Mouse (Mus musculus): ENCODE results near the gene Pdx1. TPM values are rescaled to one million over a fixed set of nuclear protein-coding genes. Genes with fewer than 3 reads are reported as not detected.
A peak's percentile ranks its signal among the peaks of the same experiment; 100 is the strongest.

Pdx1 gene
- polyA plus RNA-seq, 1 experiment from 2014 or later = not detected

- H3K36me3 ChIP-seq = no peaks in the 10 kb centered on the region
- no peak for ATAC-seq (ENCODE audit: insufficient number of reproducible peaks, low FRiP score)
- no peak overlapping the region for H3K27ac ChIP-seq (ENCODE audit: poor library complexity, severe bottlenecking)
- no peaks in the 10 kb centered on the region for H3K9me3 ChIP-seq (replicated peaks)
- H3K4me3 ChIP-seq = no peak overlapping the region
- WGBS = 8% methylated on average over 6 of the region's 6 CpGs
- H3K27me3 ChIP-seq (replicated peaks) = peaks cover 91% of the 10 kb centered on the region
- H3K4me2 ChIP-seq = no peak overlapping the region
- H3K9ac ChIP-seq = no peak overlapping the region
- peaks cover 12% of the 10 kb centered on the region for H3K4me1 ChIP-seq (replicated peaks)
These were observed 388 bp upstream of the Pdx1 start for GRCm38 (mm10) chr5:147269371-147269770.

DNA sequence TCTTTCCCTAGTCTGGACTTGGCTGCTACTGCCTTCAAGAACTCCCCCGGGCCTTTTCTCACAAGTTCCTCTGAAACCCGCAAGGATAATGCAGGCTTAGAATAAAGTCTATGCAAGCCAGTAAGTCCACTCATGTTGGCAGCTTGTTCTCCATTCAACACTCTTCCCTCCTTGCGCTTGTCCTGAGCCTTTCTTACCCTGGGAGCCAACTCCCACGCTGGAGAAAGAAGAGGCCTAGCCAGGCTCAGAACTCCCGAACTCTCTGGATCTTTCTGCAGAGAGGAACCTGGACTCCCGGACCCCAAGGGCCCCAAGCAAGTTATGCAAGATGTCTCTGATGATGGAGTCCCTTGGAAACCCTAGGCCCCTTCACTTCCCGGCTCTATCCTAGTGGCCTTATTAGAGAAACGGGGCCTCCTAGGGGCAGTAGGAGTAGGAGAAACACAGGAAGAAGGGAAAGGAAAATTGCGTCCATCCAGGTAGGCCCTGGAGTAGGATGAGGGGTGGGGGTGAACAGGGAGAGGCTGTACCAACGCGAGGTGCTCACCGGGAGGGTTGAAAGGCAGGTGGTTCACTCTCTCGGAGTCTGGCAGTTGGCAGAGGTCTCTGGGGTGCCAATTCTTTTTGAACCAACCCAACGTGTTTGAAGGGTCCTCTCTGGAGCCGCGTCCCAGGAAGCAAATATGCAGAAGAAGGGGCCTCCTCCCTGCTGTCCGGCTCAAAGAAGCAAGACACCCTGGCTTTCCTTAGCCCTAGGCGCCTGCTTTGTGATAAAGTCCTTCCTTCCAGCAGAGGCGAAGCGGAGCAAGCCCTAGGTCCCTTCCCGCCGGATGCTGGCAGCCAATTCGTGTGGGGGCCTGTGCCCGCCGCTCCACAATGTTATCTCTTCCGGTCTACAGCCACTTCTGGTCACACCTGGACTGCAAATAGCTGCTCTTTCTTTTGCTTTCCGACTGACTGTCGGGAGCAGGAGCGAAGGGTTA is 1.2 kb downstream of the Pdx1 start:
- WGBS = 1% methylated on average over 29 of the region's 29 CpGs
- no peaks in the 10 kb centered on the region for H3K9me3 ChIP-seq (replicated peaks)
- ATAC-seq (ENCODE audit: insufficient number of reproducible peaks, low FRiP score) = no peak

DNA sequence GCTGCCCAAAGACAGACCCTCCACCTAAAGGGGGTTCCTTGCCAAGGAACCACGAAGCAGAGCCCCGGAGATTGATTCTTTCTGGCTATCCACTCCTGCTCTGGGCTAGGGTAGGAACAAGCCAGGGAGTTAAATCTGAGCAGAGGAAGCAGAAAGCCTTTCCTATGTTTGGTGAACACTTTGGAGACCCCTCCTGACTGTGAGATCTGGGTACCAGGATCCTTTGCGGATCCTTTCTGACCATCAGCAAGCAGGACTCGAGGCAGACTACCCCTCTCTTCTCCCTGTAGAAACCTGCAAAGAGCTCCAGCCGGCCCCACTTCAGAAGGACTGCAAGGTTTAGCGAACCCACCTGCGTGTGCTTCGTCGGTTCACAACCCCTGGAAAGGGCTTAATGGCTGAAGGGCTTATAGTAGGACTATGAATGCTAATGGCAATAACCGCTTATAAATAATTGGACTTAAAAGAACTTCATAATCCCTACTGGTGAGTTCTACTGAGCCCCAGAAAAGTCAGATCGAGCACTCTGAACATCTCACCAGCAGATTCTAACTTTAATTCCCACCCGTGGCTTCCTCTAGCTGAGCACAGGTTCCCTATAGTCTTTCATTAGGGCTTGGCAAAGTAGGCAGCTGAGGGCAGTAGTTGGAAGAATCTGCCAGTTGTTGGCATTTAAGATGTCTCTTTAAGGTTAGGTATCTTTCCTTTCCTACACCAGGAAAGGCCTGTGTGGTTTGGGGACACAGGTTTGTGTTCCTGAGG is 2.5 kb downstream of the Pdx1 start:
- peaks cover 16% of the 10 kb centered on the region for H3K4me1 ChIP-seq (replicated peaks)
- 7% methylated on average over 12 of the region's 12 CpGs for WGBS
- peaks cover 94% of the 10 kb centered on the region for H3K27me3 ChIP-seq (replicated peaks)
- ATAC-seq (ENCODE audit: insufficient number of reproducible peaks, low FRiP score) = no peak
- no peak overlapping the region for H3K9ac ChIP-seq
- no peaks in the 10 kb centered on the region for H3K36me3 ChIP-seq
- no peaks in the 10 kb centered on the region for H3K9me3 ChIP-seq (replicated peaks)
- no peak overlapping the region for H3K4me3 ChIP-seq
- H3K4me2 ChIP-seq = no peak overlapping the region
- H3K27ac ChIP-seq (ENCODE audit: poor library complexity, severe bottlenecking) = no peak overlapping the region

More for the DNA sequence above, 1.2 kb downstream of the Pdx1 start:
- peaks cover 15% of the 10 kb centered on the region for H3K4me1 ChIP-seq (replicated peaks)
- H3K36me3 ChIP-seq = no peaks in the 10 kb centered on the region
- peak overlapping the region; percentile 50 for H3K4me2 ChIP-seq
- H3K4me3 ChIP-seq = peak overlapping the region; percentile 22; the same call in 1 of the 2 replicates
- peaks cover 94% of the 10 kb centered on the region for H3K27me3 ChIP-seq (replicated peaks)
- no peak overlapping the region for H3K9ac ChIP-seq
- H3K27ac ChIP-seq (ENCODE audit: poor library complexity, severe bottlenecking) = no peak overlapping the region

GRCm38 (mm10) chr5:147272808-147273345 is 3.1 kb downstream of the Pdx1 start:
- Histone ChIP-seq H3K27ac (ENCODE audit: poor library complexity, severe bottlenecking) (no peak overlapping the region), H3K9ac (no peak overlapping the region), H3K4me1 (replicated peaks) (peaks cover 20% of the 10 kb centered on the region), H3K9me3 (replicated peaks) (no peaks in the 10 kb centered on the region), H3K4me2 (no peak overlapping the region), H3K4me3 (no peak overlapping the region), H3K36me3 (no peaks in the 10 kb centered on the region), H3K27me3 (replicated peaks) (peaks cover 94% of the 10 kb centered on the region)
- WGBS = 3% methylated on average over 10 of the region's 10 CpGs
- ATAC-seq (ENCODE audit: insufficient number of reproducible peaks, low FRiP score) = no peak

DNA sequence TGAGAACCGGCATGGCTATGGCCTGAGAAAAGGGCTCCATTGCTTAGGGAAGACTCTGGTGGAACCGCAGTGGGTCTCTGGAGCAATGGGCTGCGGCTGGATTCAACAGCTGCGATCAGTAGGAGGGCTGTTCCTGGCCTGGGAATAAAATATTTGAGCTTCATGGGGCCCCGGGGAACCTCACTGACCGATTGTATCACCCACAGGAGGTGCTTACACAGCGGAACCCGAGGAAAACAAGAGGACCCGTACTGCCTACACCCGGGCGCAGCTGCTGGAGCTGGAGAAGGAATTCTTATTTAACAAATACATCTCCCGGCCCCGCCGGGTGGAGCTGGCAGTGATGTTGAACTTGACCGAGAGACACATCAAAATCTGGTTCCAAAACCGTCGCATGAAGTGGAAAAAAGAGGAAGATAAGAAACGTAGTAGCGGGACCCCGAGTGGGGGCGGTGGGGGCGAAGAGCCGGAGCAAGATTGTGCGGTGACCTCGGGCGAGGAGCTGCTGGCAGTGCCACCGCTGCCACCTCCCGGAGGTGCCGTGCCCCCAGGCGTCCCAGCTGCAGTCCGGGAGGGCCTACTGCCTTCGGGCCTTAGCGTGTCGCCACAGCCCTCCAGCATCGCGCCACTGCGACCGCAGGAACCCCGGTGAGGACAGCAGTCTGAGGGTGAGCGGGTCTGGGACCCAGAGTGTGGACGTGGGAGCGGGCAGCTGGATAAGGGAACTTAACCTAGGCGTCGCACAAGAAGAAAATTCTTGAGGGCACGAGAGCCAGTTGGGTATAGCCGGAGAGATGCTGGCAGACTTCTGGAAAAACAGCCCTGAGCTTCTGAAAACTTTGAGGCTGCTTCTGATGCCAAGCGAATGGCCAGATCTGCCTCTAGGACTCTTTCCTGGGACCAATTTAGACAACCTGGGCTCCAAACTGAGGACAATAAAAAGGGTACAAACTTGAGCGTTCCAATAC is 4.7 kb downstream of the Pdx1 start:
- Histone ChIP-seq H3K36me3 (no peaks in the 10 kb centered on the region), H3K27ac (ENCODE audit: poor library complexity, severe bottlenecking) (no peak overlapping the region), H3K4me2 (no peak overlapping the region), H3K9me3 (replicated peaks) (no peaks in the 10 kb centered on the region), H3K4me1 (replicated peaks) (peaks cover 20% of the 10 kb centered on the region), H3K27me3 (replicated peaks) (peaks cover 94% of the 10 kb centered on the region), H3K4me3 (no peak overlapping the region), H3K9ac (no peak overlapping the region)
- WGBS = 1% methylated on average over 48 of the region's 48 CpGs
- ATAC-seq (ENCODE audit: insufficient number of reproducible peaks, low FRiP score) = no peak

- ATAC-seq (ENCODE audit: insufficient number of reproducible peaks, low FRiP score) = no peak
- 11% methylated on average over 3 of the region's 3 CpGs for WGBS
These were observed 6.0 kb downstream of the Pdx1 start for GRCm38 (mm10) chr5:147275761-147276160.

GRCm38 (mm10) chr5:147276701-147277546 is 7.2 kb downstream of the Pdx1 start:
- peaks cover 93% of the 10 kb centered on the region for H3K27me3 ChIP-seq (replicated peaks)
- H3K9ac ChIP-seq = no peak overlapping the region
- peaks cover 9% of the 10 kb centered on the region; the same call in 1 of the 2 replicates for H3K4me1 ChIP-seq (replicated peaks)
- no peaks in the 10 kb centered on the region for H3K36me3 ChIP-seq
- no peak overlapping the region for H3K27ac ChIP-seq (ENCODE audit: poor library complexity, severe bottlenecking)
- no peak overlapping the region for H3K4me2 ChIP-seq
- ATAC-seq (ENCODE audit: insufficient number of reproducible peaks, low FRiP score) = no peak
- H3K4me3 ChIP-seq = no peak overlapping the region
- WGBS = 3% methylated on average over 18 of the region's 18 CpGs
- H3K9me3 ChIP-seq (replicated peaks) = no peaks in the 10 kb centered on the region

More at GRCm38 (mm10) chr5:147275761-147276160, 6.0 kb downstream of the Pdx1 start:
- no peak overlapping the region for H3K4me3 ChIP-seq
- H3K27ac ChIP-seq (ENCODE audit: poor library complexity, severe bottlenecking) = no peak overlapping the region
- H3K27me3 ChIP-seq (replicated peaks) = peaks cover 94% of the 10 kb centered on the region
- H3K9ac ChIP-seq = no peak overlapping the region
- no peak overlapping the region for H3K4me2 ChIP-seq
- no peaks in the 10 kb centered on the region for H3K36me3 ChIP-seq
- H3K9me3 ChIP-seq (replicated peaks) = no peaks in the 10 kb centered on the region
- H3K4me1 ChIP-seq (replicated peaks) = peaks cover 13% of the 10 kb centered on the region; the same call in 1 of the 2 replicates

- ATAC-seq (ENCODE audit: insufficient number of reproducible peaks, low FRiP score) = no peak
- Histone ChIP-seq H3K27ac (ENCODE audit: poor library complexity, severe bottlenecking) (no peak overlapping the region), H3K9ac (no peak overlapping the region), H3K27me3 (replicated peaks) (peaks cover 87% of the 10 kb centered on the region), H3K4me2 (peak overlapping the region; percentile 19; the same call in 1 of the 2 replicates), H3K36me3 (no peaks in the 10 kb centered on the region), H3K9me3 (replicated peaks) (no peaks in the 10 kb centered on the region), H3K4me1 (replicated peaks) (peaks cover 9% of the 10 kb centered on the region; the same call in 1 of the 2 replicates), H3K4me3 (no peak overlapping the region)
- under 1% methylated on average over 13 of the region's 13 CpGs for WGBS
These were observed 7.8 kb downstream of the Pdx1 start for GRCm38 (mm10) chr5:147277547-147277925.

- H3K27me3 ChIP-seq (replicated peaks) = peaks cover 35% of the 10 kb centered on the region
These were observed 14.6 kb downstream of the Pdx1 start for GRCm38 (mm10) chr5:147284365-147284764.

More at GRCm38 (mm10) chr5:147284365-147284764, 14.6 kb downstream of the Pdx1 start:
- Histone ChIP-seq H3K27ac (ENCODE audit: poor library complexity, severe bottlenecking) (no peak overlapping the region), H3K36me3 (no peaks in the 10 kb centered on the region), H3K9ac (no peak overlapping the region), H3K9me3 (replicated peaks) (no peaks in the 10 kb centered on the region), H3K4me2 (no peak overlapping the region), H3K4me1 (replicated peaks) (no peaks in the 10 kb centered on the region), H3K4me3 (no peak overlapping the region)
- WGBS = 68% methylated on average over 4 of the region's 4 CpGs
- ATAC-seq (ENCODE audit: insufficient number of reproducible peaks, low FRiP score) = no peak
